Mouse (Mus musculus): ENCODE data around the gene Phactr2. TPM values are rescaled to one million over a fixed set of nuclear protein-coding genes. Genes with fewer than 3 reads are reported as not detected.
A peak's percentile ranks its signal among the peaks of the same experiment; 100 is the strongest.

Gene Phactr2
- polyA plus RNA-seq, 1 experiment from 2014 or later, result 24.7 TPM

DNA sequence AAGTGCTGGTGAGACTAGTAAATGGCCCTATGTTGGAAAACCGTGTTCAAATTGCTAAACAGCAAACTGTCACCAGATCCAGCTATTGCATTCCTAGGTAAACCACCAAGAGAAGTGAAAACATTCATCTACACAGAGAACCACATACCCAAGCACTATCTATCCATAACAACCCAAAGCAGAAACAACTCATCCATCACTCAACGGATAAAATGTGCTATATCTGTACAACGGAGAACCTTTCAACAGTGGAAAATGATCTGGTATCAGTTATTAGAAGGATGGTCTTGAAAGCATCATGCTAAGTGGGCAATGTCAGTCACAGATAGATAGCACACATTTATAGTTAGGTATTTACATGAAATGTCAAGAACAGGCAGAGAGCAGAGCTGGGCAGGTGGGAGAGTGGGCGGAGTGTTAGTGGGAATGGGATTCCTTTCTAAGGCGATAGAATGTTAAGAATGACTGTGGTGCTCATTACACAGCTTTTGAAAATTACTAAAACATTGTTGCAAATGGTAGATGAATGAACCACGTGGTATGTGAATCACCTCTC, 193.8 kb downstream of the Phactr2 start:
- no peaks in the 10 kb centered on the region for H3K27me3 ChIP-seq (replicated peaks; ENCODE audit: insufficient read depth, low read length)
- WGBS, result 66% methylated on average over 6 of the region's 6 CpGs
- no peak for ATAC-seq

DNA sequence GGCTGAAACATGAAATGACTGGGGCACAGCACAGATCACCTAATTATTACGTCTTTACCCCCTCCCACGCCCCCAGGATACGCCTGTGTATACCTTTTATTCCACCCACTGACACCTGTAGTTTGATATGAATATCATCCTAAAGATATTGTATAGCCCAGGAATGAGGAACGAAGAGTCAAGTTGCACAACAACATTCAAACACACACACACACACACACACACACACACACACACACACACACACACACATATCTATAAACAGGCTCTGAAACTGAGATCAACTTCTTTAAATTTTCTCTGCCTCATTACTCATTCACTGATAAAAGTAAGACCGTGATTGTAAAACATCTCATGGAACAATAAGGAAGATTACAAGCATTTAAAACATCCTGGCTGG, 197.9 kb downstream of the Phactr2 start:
- peaks cover under 1% of the 10 kb centered on the region; the same call in 1 of the 2 replicates for H3K4me1 ChIP-seq (ENCODE audit: insufficient read depth, low read depth, low read length)
- H3K4me2 ChIP-seq (replicated peaks; ENCODE audit: low read depth, low read length), result no peak overlapping the region
- H3K27me3 ChIP-seq (replicated peaks; ENCODE audit: insufficient read depth, low read length), result no peaks in the 10 kb centered on the region
- H3K9ac ChIP-seq (replicated peaks; ENCODE audit: low read depth), result no peak overlapping the region
- no peak overlapping the region for H3K27ac ChIP-seq (ENCODE audit: low read length)
- ATAC-seq, result no peak
- DNase-seq (ENCODE audit: low spot score), result no peak
- 90% methylated on average over 5 of the region's 5 CpGs for WGBS
- no peak for TF ChIP-seq CTCF (IDR thresholded peaks at IDR 0.05)
- no peak for TF ChIP-seq EP300 (IDR thresholded peaks at IDR 0.05)
- H3K36me3 ChIP-seq (ENCODE audit: insufficient read depth, low read length), result no peaks in the 10 kb centered on the region
- no peak overlapping the region for H3K4me3 ChIP-seq (ENCODE audit: low read depth, low read length)
- no peaks in the 10 kb centered on the region for H3K9me3 ChIP-seq (ENCODE audit: low read length)

More for the DNA sequence above, 193.8 kb downstream of the Phactr2 start:
- Histone ChIP-seq H3K9ac (replicated peaks; ENCODE audit: low read depth) (no peak overlapping the region), H3K27ac (ENCODE audit: low read length) (no peak overlapping the region), H3K9me3 (ENCODE audit: low read length) (no peaks in the 10 kb centered on the region), H3K4me1 (ENCODE audit: insufficient read depth, low read depth, low read length) (no peaks in the 10 kb centered on the region), H3K4me2 (replicated peaks; ENCODE audit: low read depth, low read length) (no peak overlapping the region), H3K4me3 (ENCODE audit: low read depth, low read length) (no peak overlapping the region), H3K36me3 (ENCODE audit: insufficient read depth, low read length) (no peaks in the 10 kb centered on the region)
- no peak for TF ChIP-seq CTCF (IDR thresholded peaks at IDR 0.05)
- TF ChIP-seq EP300 (IDR thresholded peaks at IDR 0.05), result no peak
- no peak for DNase-seq (ENCODE audit: low spot score)

DNA sequence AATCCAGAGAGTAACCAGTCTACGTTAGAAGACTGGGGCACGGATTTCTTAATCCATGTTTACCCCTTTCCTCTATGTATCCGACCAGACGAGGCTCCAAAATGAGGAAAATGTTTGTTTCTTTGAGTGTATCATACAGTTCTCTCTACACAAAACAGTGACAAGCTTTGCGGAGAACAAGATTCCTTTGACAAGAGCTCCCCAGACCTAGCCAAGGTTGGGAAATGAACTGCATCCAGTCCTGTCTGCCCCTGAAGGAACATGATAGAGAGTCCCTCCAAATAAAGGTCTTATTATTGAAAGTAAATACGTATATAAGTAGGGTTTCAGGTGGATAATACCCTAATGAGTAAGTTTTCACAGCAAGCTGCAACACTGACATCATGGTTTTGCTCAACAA, 199.1 kb downstream of the Phactr2 start:
- H3K9me3 ChIP-seq (ENCODE audit: low read length), result no peaks in the 10 kb centered on the region
- H3K4me2 ChIP-seq (replicated peaks; ENCODE audit: low read depth, low read length), result no peak overlapping the region
- no peak overlapping the region for H3K27ac ChIP-seq (ENCODE audit: low read length)
- DNase-seq (ENCODE audit: low spot score) (no peak), ATAC-seq (no peak)
- H3K4me1 ChIP-seq (ENCODE audit: insufficient read depth, low read depth, low read length), result peaks cover 3% of the 10 kb centered on the region; the same call in 1 of the 2 replicates
- WGBS, result 73% methylated on average over 6 of the region's 6 CpGs
- peak; percentile 37 for TF ChIP-seq CTCF (IDR thresholded peaks at IDR 0.05)
- TF ChIP-seq EP300 (IDR thresholded peaks at IDR 0.05), result no peak
- H3K27me3 ChIP-seq (replicated peaks; ENCODE audit: insufficient read depth, low read length), result no peaks in the 10 kb centered on the region
- no peak overlapping the region for H3K4me3 ChIP-seq (ENCODE audit: low read depth, low read length)
- no peaks in the 10 kb centered on the region for H3K36me3 ChIP-seq (ENCODE audit: insufficient read depth, low read length)
- no peak overlapping the region for H3K9ac ChIP-seq (replicated peaks; ENCODE audit: low read depth)

DNA sequence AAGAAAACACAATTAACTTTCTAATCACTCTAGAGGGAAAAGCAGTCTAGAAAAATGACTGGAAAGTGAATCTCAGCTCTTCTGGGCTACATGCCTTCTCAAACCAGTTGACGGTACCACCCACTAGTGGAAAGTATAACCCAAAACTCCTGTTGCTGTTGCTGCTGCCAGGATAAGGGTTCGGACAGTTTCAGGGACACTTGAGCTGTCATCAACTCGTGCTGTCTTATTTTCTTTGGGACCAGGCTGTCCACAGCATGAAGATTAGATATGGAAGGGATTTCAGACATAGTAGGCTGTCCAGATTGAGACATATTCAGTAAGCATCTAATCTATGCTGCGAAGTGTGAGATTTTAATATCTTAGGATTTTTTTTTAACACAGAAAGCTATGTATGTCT, 199.5 kb downstream of the Phactr2 start:
- Histone ChIP-seq H3K9ac (replicated peaks; ENCODE audit: low read depth) (no peak overlapping the region), H3K4me3 (ENCODE audit: low read depth, low read length) (no peak overlapping the region), H3K4me1 (ENCODE audit: insufficient read depth, low read depth, low read length) (peaks cover 3% of the 10 kb centered on the region; the same call in 1 of the 2 replicates), H3K27me3 (replicated peaks; ENCODE audit: insufficient read depth, low read length) (no peaks in the 10 kb centered on the region), H3K36me3 (ENCODE audit: insufficient read depth, low read length) (no peaks in the 10 kb centered on the region), H3K4me2 (replicated peaks; ENCODE audit: low read depth, low read length) (no peak overlapping the region), H3K9me3 (ENCODE audit: low read length) (no peaks in the 10 kb centered on the region), H3K27ac (ENCODE audit: low read length) (no peak overlapping the region)
- DNase-seq (ENCODE audit: low spot score) (no peak), ATAC-seq (no peak)
- 85% methylated on average over 4 of the region's 4 CpGs for WGBS
- TF ChIP-seq CTCF (IDR thresholded peaks at IDR 0.05), result no peak
- no peak for TF ChIP-seq EP300 (IDR thresholded peaks at IDR 0.05)

DNA sequence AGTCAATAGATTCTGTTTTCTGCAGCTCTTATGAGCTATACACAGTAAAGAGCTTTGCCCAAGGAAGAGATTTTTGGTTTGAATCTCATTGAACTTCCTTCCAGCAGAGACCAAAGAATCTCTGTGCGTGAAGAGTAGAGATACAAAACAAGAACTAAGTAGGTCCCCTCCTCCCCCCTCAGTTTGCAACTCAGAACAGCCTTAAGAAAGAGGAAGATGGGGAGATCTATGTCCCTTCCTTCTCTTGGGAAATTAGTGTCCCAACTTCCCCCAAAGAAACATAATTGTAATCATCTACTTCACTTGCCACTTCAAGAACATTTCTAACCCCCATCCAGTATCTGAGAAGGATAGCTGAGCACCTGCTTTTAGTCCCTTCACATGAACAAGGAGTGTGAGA, 200.5 kb downstream of the Phactr2 start:
- no peak for TF ChIP-seq CTCF (IDR thresholded peaks at IDR 0.05)
- no peak for TF ChIP-seq EP300 (IDR thresholded peaks at IDR 0.05)
- ATAC-seq, result no peak
- peak; percentile 39 for DNase-seq (ENCODE audit: low spot score)
- Histone ChIP-seq H3K27me3 (replicated peaks; ENCODE audit: insufficient read depth, low read length) (no peaks in the 10 kb centered on the region), H3K4me3 (ENCODE audit: low read depth, low read length) (no peak overlapping the region), H3K9ac (replicated peaks; ENCODE audit: low read depth) (no peak overlapping the region), H3K27ac (ENCODE audit: low read length) (no peak overlapping the region), H3K4me2 (replicated peaks; ENCODE audit: low read depth, low read length) (no peak overlapping the region), H3K4me1 (ENCODE audit: insufficient read depth, low read depth, low read length) (peaks cover 3% of the 10 kb centered on the region; the same call in 1 of the 2 replicates), H3K36me3 (ENCODE audit: insufficient read depth, low read length) (no peaks in the 10 kb centered on the region), H3K9me3 (ENCODE audit: low read length) (no peaks in the 10 kb centered on the region)
- 85% methylated on average over 1 of the region's 1 CpGs for WGBS

DNA sequence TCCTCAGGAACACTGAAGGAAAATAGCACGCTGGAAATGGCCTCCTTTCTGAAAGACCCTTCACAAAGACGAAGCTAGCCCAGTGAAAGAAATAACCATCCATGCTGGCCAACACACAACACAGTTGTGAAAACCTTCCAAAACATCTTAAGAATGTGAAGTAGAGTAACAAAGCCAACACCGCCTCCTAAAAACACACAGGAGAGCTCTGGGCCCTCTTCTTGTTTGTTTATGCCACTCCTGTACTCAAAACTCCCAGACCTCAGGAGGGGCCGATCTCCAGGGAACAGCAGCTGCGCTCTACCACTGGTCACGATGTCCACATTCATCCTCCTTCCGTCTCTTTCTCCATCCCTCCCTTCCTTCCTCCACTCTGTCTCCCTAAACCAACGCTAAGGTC, 202.5 kb downstream of the Phactr2 start:
- Histone ChIP-seq H3K4me3 (ENCODE audit: low read depth, low read length) (no peak overlapping the region), H3K4me1 (ENCODE audit: insufficient read depth, low read depth, low read length) (peaks cover 3% of the 10 kb centered on the region; the same call in 1 of the 2 replicates), H3K27me3 (replicated peaks; ENCODE audit: insufficient read depth, low read length) (no peaks in the 10 kb centered on the region), H3K36me3 (ENCODE audit: insufficient read depth, low read length) (no peaks in the 10 kb centered on the region), H3K4me2 (replicated peaks; ENCODE audit: low read depth, low read length) (no peak overlapping the region), H3K9ac (replicated peaks; ENCODE audit: low read depth) (no peak overlapping the region), H3K27ac (ENCODE audit: low read length) (0 out of 2 replicates have a peak overlapping the region, but pooled peaks have one; percentile 43), H3K9me3 (ENCODE audit: low read length) (no peaks in the 10 kb centered on the region)
- TF ChIP-seq CTCF (IDR thresholded peaks at IDR 0.05) (no peak), EP300 (IDR thresholded peaks at IDR 0.05) (no peak; the same call in 1 of the 2 replicates)
- WGBS, result 62% methylated on average over 8 of the region's 8 CpGs
- ATAC-seq (peak; percentile 70), DNase-seq (ENCODE audit: low spot score) (peak; percentile 53)

All from lung, postnatal 0 days (tissue).